Mouse (Mus musculus) lung, embryonic 14.5 days (tissue): ENCODE results near the gene Gtdc1. TPM values are rescaled to one million over a fixed set of nuclear protein-coding genes. Genes with fewer than 3 reads are reported as not detected.

Experiments
- ATAC-seq: fragments of 200-750 bp; cut with Nextera tagmentation; 2 replicates; pipeline ENCODE4 v1.8.0; 2017; ENCODE audit warnings: mild to moderate bottlenecking, moderate TSS enrichment, moderate library complexity; ENCODE audit not compliant: insufficient read depth
- DNase-seq: peaks from one replicate; pipeline ENCODE4 v3.0.0-alpha.2; 2015
- H3K27ac ChIP-seq: fragments of 300-500 bp; sonication (generic); 2 replicates; pipeline ENCODE4 v1.5.1; 2014; ENCODE audit warnings: low read depth, mild to moderate bottlenecking, moderate library complexity
- H3K27me3 ChIP-seq: fragments of 300-500 bp; sonication (generic); 2 replicates; pipeline ENCODE4 v1.6.1; 2014; ENCODE audit warnings: low read length, control low read depth; ENCODE audit not compliant: insufficient read depth
- H3K36me3 ChIP-seq: fragments of 300-500 bp; sonication (generic); 2 replicates; pipeline ENCODE4 v1.6.1; 2014; ENCODE audit warnings: control low read depth; ENCODE audit not compliant: insufficient read depth
- H3K4me1 ChIP-seq: fragments of 300-500 bp; sonication (generic); 2 replicates; pipeline ENCODE4 v1.6.1; 2014; ENCODE audit warnings: antibody characterized with exemption, control low read depth; ENCODE audit not compliant: insufficient read depth
- H3K4me2 ChIP-seq: fragments of 300-500 bp; sonication (generic); 2 replicates; pipeline ENCODE4 v1.6.1; 2014; ENCODE audit warnings: mild to moderate bottlenecking
- H3K4me3 ChIP-seq: fragments of 300-500 bp; sonication (generic); 2 replicates; pipeline ENCODE4 v1.5.1; 2014; ENCODE audit warnings: low read depth, low read length
- H3K9ac ChIP-seq: fragments of 300-500 bp; sonication (generic); 2 replicates; pipeline ENCODE4 v1.6.1; 2014
- H3K9me3 ChIP-seq: fragments of 300-500 bp; sonication (generic); 2 replicates; pipeline ENCODE4 v1.6.1; 2016; ENCODE audit warnings: low read depth, low read length, control low read depth
- CTCF ChIP-seq: IDR thresholded peaks from 2 replicates; pipeline ENCODE4 v1.5.1; 2016; ENCODE audit warnings: antibody characterized with exemption, low read depth
- WGBS: fragments of 180-500 bp; shearing (Covaris S2); extraction: QIAGEN DNeasy Blood & Tissue Kit; methylation state at CpG from one replicate; pipeline ENCODE4 v1.1.7; 2014; 5-methylcytosine and 5-hydroxymethylcytosine counted together
- polyA plus RNA-seq: library from polyadenylated mRNA; unstranded; fragments of >200 nt; fragmentation: Nextera tagmentation; extraction: Ambion mirVana; gene quantifications from 2 replicates; pipeline ENCODE4 v1.2.1, GENCODE M21; 2014

The Gtdc1 gene
- polyA plus RNA-seq, 1 experiment from 2014 or later: 14.2 TPM

DNA sequence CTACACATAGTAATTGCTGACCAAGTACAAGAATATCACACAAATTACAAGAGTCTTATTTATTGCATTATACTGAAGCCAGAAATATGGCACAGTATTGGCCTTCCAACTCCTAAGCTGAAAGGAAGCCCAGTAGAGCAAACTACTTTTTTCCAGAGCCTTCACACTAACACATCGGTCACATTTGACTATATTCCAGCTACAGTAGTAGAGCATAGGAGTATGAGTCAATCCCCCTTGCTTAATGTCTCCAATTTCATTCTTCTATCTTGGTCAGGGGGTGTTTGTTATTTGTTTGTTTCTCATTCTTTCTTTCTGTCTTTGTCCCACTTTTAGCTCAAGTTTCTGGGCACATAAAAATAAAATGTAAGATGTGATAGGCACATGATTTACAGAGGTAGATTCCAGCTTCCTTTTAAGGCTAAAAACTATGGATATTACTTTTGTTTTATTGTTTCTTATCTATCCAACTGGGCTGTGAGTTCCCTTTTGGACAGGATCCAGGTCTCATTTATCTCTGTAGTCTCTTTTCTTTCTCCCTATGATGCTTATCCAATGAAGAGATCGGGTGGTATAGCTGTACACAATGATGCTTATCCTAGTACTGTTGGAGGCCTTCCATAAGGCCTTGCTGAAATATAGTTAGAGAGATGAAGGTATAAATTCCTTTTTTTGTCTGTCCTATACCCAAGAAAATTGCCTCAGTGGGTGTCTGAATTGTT, 38.5 kb upstream of the Gtdc1 start:
- no peak for TF ChIP-seq CTCF
- ATAC-seq (peak; percentile 68; the same call in 1 of the 2 replicates), DNase-seq (peak; percentile 73)
- H3K36me3 ChIP-seq: no peaks in the 10 kb centered on the region
- H3K4me2 ChIP-seq: no peak overlapping the region
- H3K4me3 ChIP-seq: no peak overlapping the region
- H3K27ac ChIP-seq: 0 out of 2 replicates have a peak overlapping the region, but pooled peaks have one; percentile 10
- no peaks in the 10 kb centered on the region for H3K4me1 ChIP-seq
- H3K9me3 ChIP-seq: no peaks in the 10 kb centered on the region
- WGBS: 39% methylated on average over 2 of the region's 2 CpGs
- H3K27me3 ChIP-seq: no peaks in the 10 kb centered on the region
- no peak overlapping the region for H3K9ac ChIP-seq

DNA sequence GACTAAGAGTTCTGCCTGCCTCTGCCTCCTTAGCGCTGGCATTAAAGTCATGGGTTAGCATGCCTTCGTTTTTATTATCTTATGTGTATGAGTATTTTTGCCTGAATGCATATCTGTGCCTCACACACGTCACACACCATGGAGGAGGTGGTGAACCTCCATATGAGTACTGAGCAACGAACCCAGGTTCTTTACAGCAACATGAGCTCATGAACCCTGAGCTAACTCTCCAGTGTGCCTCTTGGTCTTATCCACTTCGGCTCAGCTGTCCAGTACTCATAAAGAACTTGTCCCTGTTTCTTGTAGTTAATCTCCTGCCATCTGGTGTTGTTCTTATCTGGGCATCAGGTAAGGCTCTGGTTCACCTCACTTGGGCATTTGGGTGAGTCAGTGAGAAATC, 35.2 kb upstream of the Gtdc1 start:
- no peaks in the 10 kb centered on the region for H3K36me3 ChIP-seq
- DNase-seq: no peak
- no peak overlapping the region for H3K27ac ChIP-seq
- no peak overlapping the region for H3K9ac ChIP-seq
- H3K4me1 ChIP-seq: no peaks in the 10 kb centered on the region
- H3K27me3 ChIP-seq: no peaks in the 10 kb centered on the region
- 92% methylated on average over 5 of the region's 5 CpGs for WGBS
- ATAC-seq: no peak
- H3K4me2 ChIP-seq: no peak overlapping the region
- TF ChIP-seq CTCF: no peak
- H3K4me3 ChIP-seq: no peak overlapping the region
- H3K9me3 ChIP-seq: no peaks in the 10 kb centered on the region

DNA sequence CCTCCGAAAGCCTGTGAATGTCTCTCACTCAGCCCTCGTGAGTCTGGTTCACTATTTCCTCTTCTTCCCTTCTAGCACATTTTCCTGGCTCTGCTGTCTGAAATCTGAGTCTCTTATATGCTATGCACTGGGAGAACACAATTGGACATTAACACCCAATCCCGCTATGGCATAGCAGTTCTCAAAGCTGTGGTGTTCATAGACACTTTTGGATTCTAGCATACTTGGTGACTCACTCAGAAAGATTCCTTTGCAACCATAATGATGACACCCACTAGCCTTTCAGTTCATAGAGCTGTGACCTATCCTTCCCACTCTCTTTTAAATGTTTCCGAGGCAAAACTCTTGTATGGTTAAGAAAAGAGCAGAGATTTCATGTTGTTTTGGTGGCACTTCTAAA, 33.7 kb upstream of the Gtdc1 start:
- Histone ChIP-seq H3K4me3 (no peak overlapping the region), H3K27me3 (no peaks in the 10 kb centered on the region), H3K4me2 (no peak overlapping the region), H3K27ac (no peak overlapping the region), H3K4me1 (0 out of 2 replicates have a peak, but pooled peaks cover 2% of the 10 kb centered on the region), H3K9me3 (no peaks in the 10 kb centered on the region), H3K9ac (no peak overlapping the region), H3K36me3 (no peaks in the 10 kb centered on the region)
- no peak for TF ChIP-seq CTCF
- WGBS: 83% methylated on average over 4 of the region's 4 CpGs
- ATAC-seq (no peak), DNase-seq (no peak)

DNA sequence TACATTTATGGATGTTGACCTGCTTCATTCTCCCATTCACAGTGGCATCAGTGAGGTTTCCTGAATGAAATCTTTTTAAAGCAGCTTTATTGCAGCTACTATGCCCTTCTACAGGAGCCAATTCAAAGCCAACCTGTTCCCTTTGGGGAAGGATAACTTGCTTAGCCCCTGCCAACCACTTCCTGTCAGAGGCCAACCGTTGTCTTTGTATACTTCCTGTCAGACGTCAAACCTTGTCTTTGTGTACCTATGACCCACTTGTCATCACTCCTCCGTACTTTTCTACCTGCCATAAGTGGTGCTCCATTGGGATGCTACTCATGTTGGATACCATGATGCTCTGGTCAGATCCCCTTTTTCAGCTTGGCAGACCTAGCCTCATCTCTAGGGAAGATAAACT, 33.1 kb upstream of the Gtdc1 start:
- no peaks in the 10 kb centered on the region for H3K36me3 ChIP-seq
- 59% methylated on average over 3 of the region's 3 CpGs for WGBS
- no peak for TF ChIP-seq CTCF
- no peak overlapping the region for H3K4me3 ChIP-seq
- H3K27ac ChIP-seq: no peak overlapping the region
- no peak for DNase-seq
- H3K9me3 ChIP-seq: no peaks in the 10 kb centered on the region
- H3K4me2 ChIP-seq: no peak overlapping the region
- H3K4me1 ChIP-seq: 0 out of 2 replicates have a peak, but pooled peaks cover 5% of the 10 kb centered on the region
- no peak overlapping the region for H3K9ac ChIP-seq
- no peak for ATAC-seq
- H3K27me3 ChIP-seq: no peaks in the 10 kb centered on the region

DNA sequence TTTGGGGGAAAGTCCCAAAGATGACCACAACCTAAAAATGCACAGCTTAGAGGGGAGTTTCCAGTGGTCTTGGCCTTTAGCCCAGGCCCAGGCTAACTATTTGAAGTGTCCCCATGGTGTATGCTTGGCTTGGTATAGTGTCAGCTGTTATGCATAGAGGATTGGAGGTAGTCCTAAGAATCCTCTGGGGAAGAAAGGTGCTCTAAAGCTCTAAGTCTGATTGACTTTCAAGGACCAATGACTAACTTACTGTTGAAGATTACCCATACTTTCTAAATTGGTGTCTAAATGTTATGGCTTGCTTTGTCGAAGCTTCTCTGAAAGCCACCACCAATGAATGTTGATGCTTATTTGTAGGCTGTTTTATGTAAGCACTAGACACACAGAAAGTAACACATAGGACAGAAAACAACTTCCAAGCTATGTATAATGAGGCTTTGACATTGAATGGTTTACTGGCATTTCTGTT, 29.9 kb upstream of the Gtdc1 start:
- Histone ChIP-seq H3K4me2 (no peak overlapping the region), H3K9me3 (no peaks in the 10 kb centered on the region), H3K27me3 (no peaks in the 10 kb centered on the region), H3K27ac (no peak overlapping the region), H3K4me3 (no peak overlapping the region), H3K4me1 (peaks cover 8% of the 10 kb centered on the region; the same call in 1 of the 2 replicates), H3K36me3 (no peaks in the 10 kb centered on the region), H3K9ac (no peak overlapping the region)
- no peak for DNase-seq
- WGBS: 88% methylated on average over 1 of the region's 1 CpGs
- ATAC-seq: no peak
- no peak for TF ChIP-seq CTCF

DNA sequence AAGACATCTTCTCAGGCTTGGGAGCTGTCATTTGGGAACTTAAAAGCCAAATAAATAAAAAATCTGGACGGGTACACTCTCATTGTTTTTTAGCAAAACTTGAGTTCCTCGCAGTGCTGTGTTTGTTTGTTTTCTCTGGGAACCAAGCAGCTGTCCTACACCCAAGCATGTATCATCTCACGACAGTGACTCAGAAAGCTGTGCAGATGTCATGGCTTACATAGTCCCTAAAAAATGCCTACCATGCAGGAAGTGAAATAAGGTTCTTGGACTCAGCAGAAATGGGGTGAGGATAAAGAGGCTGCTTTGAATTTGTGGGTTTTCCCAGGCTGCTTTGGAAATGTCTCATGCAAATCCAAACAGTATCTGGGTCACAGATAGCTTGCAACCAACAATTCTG, 28.8 kb upstream of the Gtdc1 start:
- no peak overlapping the region for H3K4me3 ChIP-seq
- no peaks in the 10 kb centered on the region for H3K27me3 ChIP-seq
- no peak overlapping the region for H3K4me2 ChIP-seq
- H3K9me3 ChIP-seq: no peaks in the 10 kb centered on the region
- ATAC-seq: peak; percentile 54
- TF ChIP-seq CTCF: no peak
- H3K27ac ChIP-seq: no peak overlapping the region
- H3K36me3 ChIP-seq: no peaks in the 10 kb centered on the region
- H3K4me1 ChIP-seq: peaks cover 8% of the 10 kb centered on the region; the same call in 1 of the 2 replicates
- DNase-seq: peak; percentile 45
- H3K9ac ChIP-seq: no peak overlapping the region
- 20% methylated on average over 3 of the region's 3 CpGs for WGBS

DNA sequence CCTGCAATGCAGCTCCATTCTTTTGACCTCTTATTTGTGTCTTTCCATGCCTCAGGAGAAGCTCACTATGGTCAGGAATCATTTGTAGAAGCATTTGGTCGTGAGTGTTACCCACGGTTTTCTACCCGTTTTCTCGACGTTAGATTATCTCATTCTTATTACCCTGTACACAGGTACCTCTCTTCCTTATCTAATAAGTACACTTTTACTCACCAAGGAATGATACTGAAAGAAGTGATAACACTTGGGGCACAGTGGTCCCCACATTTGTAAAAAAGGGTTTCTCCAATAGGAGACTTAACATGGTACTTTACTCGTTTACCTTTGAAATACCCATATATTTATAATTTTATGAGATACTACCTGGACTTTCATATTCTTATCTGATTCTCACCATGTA, 28.0 kb upstream of the Gtdc1 start:
- Histone ChIP-seq H3K27me3 (no peaks in the 10 kb centered on the region), H3K36me3 (no peaks in the 10 kb centered on the region), H3K27ac (no peak overlapping the region), H3K9ac (no peak overlapping the region), H3K4me2 (no peak overlapping the region), H3K4me1 (peaks cover 8% of the 10 kb centered on the region; the same call in 1 of the 2 replicates), H3K9me3 (no peaks in the 10 kb centered on the region), H3K4me3 (no peak overlapping the region)
- WGBS: 86% methylated on average over 6 of the region's 6 CpGs
- no peak for ATAC-seq
- no peak for DNase-seq
- TF ChIP-seq CTCF: no peak
